Mouse (Mus musculus) kidney, embryonic 14.5 days (tissue): ENCODE data around the gene Arl8b. TPM values are rescaled to one million over a fixed set of nuclear protein-coding genes. Genes with fewer than 3 reads are reported as not detected.
"Not testable (repeated sequence)": the region's sequence is repeated elsewhere in the genome, so short reads cannot be mapped to it uniquely, and the experiment has no call there.

Source experiments
- ATAC-seq: fragments of 200-750 bp; cut with Nextera tagmentation; 2 replicates; pipeline ENCODE4 v1.8.0; 2017; ENCODE audit warnings: moderate number of reproducible peaks, mild to moderate bottlenecking, moderate TSS enrichment, moderate library complexity; ENCODE audit not compliant: low FRiP score, low TSS enrichment
- H3K27ac ChIP-seq: fragments of 300-500 bp; sonication (generic); 2 replicates; pipeline ENCODE4 v1.5.1; 2014; ENCODE audit warnings: low read depth, mild to moderate bottlenecking, low read length, moderate library complexity, mixed read lengths
- H3K27me3 ChIP-seq: fragments of 300-500 bp; sonication (generic); 2 replicates; pipeline ENCODE4 v1.6.1; 2014; ENCODE audit warnings: mild to moderate bottlenecking, low read length; ENCODE audit not compliant: control insufficient read depth, insufficient read depth
- H3K36me3 ChIP-seq: fragments of 300-500 bp; sonication (generic); 2 replicates; pipeline ENCODE4 v1.6.1; 2014; ENCODE audit warnings: low read length, mixed read lengths; ENCODE audit not compliant: control insufficient read depth, insufficient read depth
- H3K4me1 ChIP-seq: fragments of 300-500 bp; sonication (generic); 2 replicates; pipeline ENCODE4 v1.6.1; 2014; ENCODE audit warnings: low read length, mixed read lengths; ENCODE audit not compliant: control insufficient read depth, insufficient read depth
- H3K4me2 ChIP-seq: fragments of 300-500 bp; sonication (generic); replicated peaks from 2 replicates; pipeline ENCODE4 v1.6.1; 2014; ENCODE audit warnings: low read depth, mild to moderate bottlenecking, low read length
- H3K4me3 ChIP-seq: fragments of 300-500 bp; sonication (generic); 2 replicates; pipeline ENCODE4 v1.5.1; 2014; ENCODE audit warnings: mild to moderate bottlenecking, low read length
- H3K9ac ChIP-seq: fragments of 300-500 bp; sonication (generic); 2 replicates; pipeline ENCODE4 v1.6.1; 2014; ENCODE audit warnings: low read depth, mild to moderate bottlenecking, low read length, moderate library complexity
- H3K9me3 ChIP-seq: fragments of 300-500 bp; sonication (generic); 2 replicates; pipeline ENCODE4 v1.6.1; 2016; ENCODE audit warnings: low read length; ENCODE audit not compliant: control insufficient read depth
- WGBS: fragments of 180-500 bp; shearing (Covaris S2); extraction: QIAGEN DNeasy Blood & Tissue Kit; methylation state at CpG from one replicate; pipeline ENCODE4 v1.1.7; 2014; 5-methylcytosine and 5-hydroxymethylcytosine counted together
- polyA plus RNA-seq: library from polyadenylated mRNA; unstranded; fragments of >200 nt; fragmentation: Nextera tagmentation; extraction: Ambion mirVana; gene quantifications from 2 replicates; pipeline ENCODE4 v1.2.1, GENCODE M21; 2014

The Arl8b gene
- polyA plus RNA-seq, 1 experiment from 2014 or later: 83.3 TPM

- no peaks in the 10 kb centered on the region for H3K4me1 ChIP-seq
- WGBS: 92% methylated on average over 8 of the region's 8 CpGs
- no peak for ATAC-seq
- H3K27ac ChIP-seq: no peak overlapping the region
- H3K9me3 ChIP-seq: no peaks in the 10 kb centered on the region
- H3K4me3 ChIP-seq: no peak overlapping the region
- H3K36me3 ChIP-seq: peaks cover 52% of the 10 kb centered on the region
- no peaks in the 10 kb centered on the region for H3K27me3 ChIP-seq
- H3K9ac ChIP-seq: no peak overlapping the region
- no peak overlapping the region for H3K4me2 ChIP-seq
Measured at GRCm38 (mm10) chr6:108852088-108852670, 69.3 kb downstream of the Arl8b start.

GRCm38 (mm10) chr6:108852986-108853385 is 70.1 kb downstream of the Arl8b start:
- Histone ChIP-seq H3K4me2 (no peak overlapping the region), H3K9ac (no peak overlapping the region), H3K9me3 (no peaks in the 10 kb centered on the region), H3K27me3 (no peaks in the 10 kb centered on the region), H3K36me3 (peaks cover 52% of the 10 kb centered on the region), H3K27ac (no peak overlapping the region), H3K4me1 (no peaks in the 10 kb centered on the region), H3K4me3 (no peak overlapping the region)
- 96% methylated on average over 5 of the region's 5 CpGs for WGBS
- no peak for ATAC-seq

GRCm38 (mm10) chr6:108858583-108858982 is 75.7 kb downstream of the Arl8b start:
- no peaks in the 10 kb centered on the region for H3K4me1 ChIP-seq
- peaks cover 29% of the 10 kb centered on the region for H3K36me3 ChIP-seq
- WGBS: 81% methylated on average over 9 of the region's 9 CpGs
- H3K4me2 ChIP-seq: no peak overlapping the region
- peaks cover 9% of the 10 kb centered on the region; the same call in 1 of the 2 replicates for H3K9me3 ChIP-seq
- no peak for ATAC-seq
- no peak overlapping the region for H3K4me3 ChIP-seq
- H3K9ac ChIP-seq: no peak overlapping the region
- H3K27ac ChIP-seq: no peak overlapping the region
- H3K27me3 ChIP-seq: no peaks in the 10 kb centered on the region

GRCm38 (mm10) chr6:108861226-108861625 is 78.3 kb downstream of the Arl8b start:
- H3K4me3 ChIP-seq: no peak overlapping the region
- no peak overlapping the region for H3K4me2 ChIP-seq
- peaks cover 9% of the 10 kb centered on the region; the same call in 1 of the 2 replicates for H3K9me3 ChIP-seq
- WGBS: 96% methylated on average over 1 of the region's 1 CpGs
- no peak for ATAC-seq
- peaks cover 7% of the 10 kb centered on the region; the same call in 1 of the 2 replicates for H3K36me3 ChIP-seq
- no peak overlapping the region for H3K9ac ChIP-seq
- no peaks in the 10 kb centered on the region for H3K4me1 ChIP-seq
- no peak overlapping the region for H3K27ac ChIP-seq
- H3K27me3 ChIP-seq: no peaks in the 10 kb centered on the region

DNA sequence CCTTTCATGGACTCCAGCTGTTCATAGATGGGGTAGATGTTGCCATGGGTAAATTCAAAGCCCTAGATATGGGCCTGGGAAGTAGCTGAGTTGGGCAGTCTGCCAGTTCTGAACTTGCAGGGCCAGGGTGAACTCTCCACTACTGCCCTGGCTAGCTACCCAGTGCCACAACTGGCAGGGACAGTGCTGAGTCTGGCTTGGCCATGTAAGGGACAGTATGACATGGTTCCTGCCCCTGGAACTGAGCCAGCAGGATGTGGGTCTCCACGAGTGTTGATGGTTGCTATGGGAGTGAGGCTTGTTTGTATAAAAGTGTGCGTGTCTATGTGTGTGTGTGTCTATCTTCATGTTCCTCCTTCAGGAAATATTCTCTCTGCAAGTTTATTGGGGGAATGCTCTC is 79.6 kb downstream of the Arl8b start:
- Histone ChIP-seq H3K4me1 (no peaks in the 10 kb centered on the region), H3K4me2 (no peak overlapping the region), H3K27ac (no peak overlapping the region), H3K36me3 (peaks cover 3% of the 10 kb centered on the region; the same call in 1 of the 2 replicates), H3K9me3 (peaks cover 9% of the 10 kb centered on the region; the same call in 1 of the 2 replicates), H3K9ac (no peak overlapping the region), H3K4me3 (no peak overlapping the region), H3K27me3 (no peaks in the 10 kb centered on the region)
- 75% methylated on average over 2 of the region's 2 CpGs for WGBS
- 0 out of 2 replicates have a peak, but pooled peaks have one; percentile 35 for ATAC-seq

GRCm38 (mm10) chr6:108866317-108866716 is 83.4 kb downstream of the Arl8b start:
- no peak for ATAC-seq
- Histone ChIP-seq H3K36me3 (no peaks in the 10 kb centered on the region), H3K4me1 (no peaks in the 10 kb centered on the region), H3K9ac (no peak overlapping the region), H3K4me2 (no peak overlapping the region), H3K27ac (no peak overlapping the region), H3K4me3 (no peak overlapping the region), H3K9me3 (peaks cover 9% of the 10 kb centered on the region; the same call in 1 of the 2 replicates), H3K27me3 (no peaks in the 10 kb centered on the region)
- 78% methylated on average over 5 of the region's 5 CpGs for WGBS

DNA sequence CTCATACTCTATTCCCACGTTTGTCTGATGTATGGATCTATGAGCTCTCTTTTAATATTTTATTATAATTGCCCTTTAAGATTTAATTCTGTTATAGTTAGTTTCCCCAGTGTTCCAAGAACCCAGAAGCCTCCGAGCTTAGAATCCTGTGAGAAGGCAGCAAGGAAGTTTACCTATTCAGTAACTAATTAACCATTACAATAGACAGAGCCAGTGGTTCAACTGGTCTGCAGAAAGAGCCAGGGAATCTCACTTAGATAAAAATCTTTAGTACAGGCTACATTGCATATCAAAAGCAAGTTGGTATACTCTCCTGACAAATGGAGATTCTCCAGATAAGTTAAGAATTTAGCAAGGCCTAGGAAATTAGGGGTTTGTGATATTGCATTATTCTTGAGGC is 86.1 kb downstream of the Arl8b start:
- not testable (repeated sequence) for H3K4me2 ChIP-seq, H3K4me3 ChIP-seq, H3K36me3 ChIP-seq, H3K27me3 ChIP-seq, H3K4me1 ChIP-seq, H3K9me3 ChIP-seq, H3K9ac ChIP-seq, ATAC-seq, H3K27ac ChIP-seq
- WGBS: 60% methylated on average over 2 of the region's 2 CpGs

DNA sequence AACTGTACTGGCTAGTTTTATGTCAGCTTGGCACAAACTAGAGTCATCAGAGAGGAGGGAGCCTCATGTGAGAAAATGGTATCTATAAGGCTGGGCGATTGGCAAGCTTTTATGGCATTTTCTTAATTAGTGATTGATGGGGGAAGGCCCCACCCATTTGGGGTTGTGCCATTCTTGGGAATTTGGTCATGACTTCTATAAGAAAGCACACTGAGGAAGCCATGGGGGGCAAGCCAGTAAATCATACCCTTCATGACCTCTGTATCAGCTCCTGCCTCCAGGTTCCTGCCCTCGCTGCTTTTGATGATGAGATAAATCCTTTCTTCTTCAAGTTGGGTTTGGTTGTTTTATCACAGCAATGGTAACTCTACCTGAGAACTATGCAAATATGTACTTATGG is 87.5 kb downstream of the Arl8b start:
- Histone ChIP-seq H3K9ac (no peak overlapping the region), H3K27ac (no peak overlapping the region), H3K4me1 (no peaks in the 10 kb centered on the region), H3K4me2 (no peak overlapping the region), H3K27me3 (no peaks in the 10 kb centered on the region), H3K36me3 (no peaks in the 10 kb centered on the region), H3K4me3 (no peak overlapping the region), H3K9me3 (no peaks in the 10 kb centered on the region)
- 85% methylated on average over 2 of the region's 2 CpGs for WGBS
- no peak for ATAC-seq

- 90% methylated on average over 4 of the region's 4 CpGs for WGBS
- Histone ChIP-seq H3K4me1 (no peaks in the 10 kb centered on the region), H3K4me2 (no peak overlapping the region), H3K27ac (no peak overlapping the region), H3K36me3 (no peaks in the 10 kb centered on the region), H3K4me3 (no peak overlapping the region), H3K9me3 (no peaks in the 10 kb centered on the region), H3K27me3 (no peaks in the 10 kb centered on the region), H3K9ac (no peak overlapping the region)
- no peak for ATAC-seq
Measured at GRCm38 (mm10) chr6:108871251-108871650, 88.4 kb downstream of the Arl8b start.
